Mouse (Mus musculus): Measurements from ENCODE around the gene Evx2. TPM values are rescaled to one million over a fixed set of nuclear protein-coding genes. Genes with fewer than 3 reads are reported as not detected.

Gene Evx2
- not detected in 2 replicates for polyA plus RNA-seq (2012; ENCODE audit: low replicate concordance)

GRCm38 (mm10) chr2:74659507-74660005 lies at the start of gene Evx2:
Gene Evx2 (minus strand): TSS chr2:74659557.

DNA sequence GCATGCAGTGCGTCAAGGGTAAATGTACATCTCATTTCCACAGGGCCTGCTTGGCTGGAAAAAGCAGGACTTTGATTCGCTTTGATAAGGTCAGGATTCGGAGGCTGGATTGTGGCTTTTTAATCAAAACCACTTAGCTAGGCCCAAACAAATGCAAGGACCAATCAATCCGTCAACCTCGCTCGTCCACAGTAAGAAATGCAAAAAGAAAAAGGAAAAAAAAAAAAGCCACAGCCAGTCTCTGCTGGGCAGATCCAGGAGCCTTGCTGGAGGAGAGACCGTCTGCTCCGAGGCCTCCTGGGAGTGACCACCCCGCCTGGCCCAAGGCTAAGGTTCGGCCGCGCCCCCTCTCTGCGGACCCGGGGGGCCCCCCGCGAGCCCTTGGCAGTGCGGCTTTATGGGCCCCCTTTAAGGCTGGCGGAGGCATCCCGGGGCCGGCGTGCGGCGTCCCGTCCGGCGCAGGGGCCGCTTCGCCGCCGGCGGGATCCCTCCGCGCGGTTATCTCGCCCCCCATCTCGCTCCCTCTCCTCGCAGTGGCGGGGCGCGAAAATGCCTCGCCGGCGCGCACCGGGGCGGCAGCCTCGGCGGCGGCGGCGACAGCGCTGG lies 45.1 kb upstream of the Evx2 start, which contains the start of gene Hoxd8:
Hoxd8 (plus strand) TSS at position 223 of the 606 bp plus-strand sequence.

GRCm38 (mm10) chr2:74697567-74698121 lies 38.3 kb upstream of the Evx2 start, which contains the start of gene Hoxd9:
Gene Hoxd9 (plus strand): TSS chr2:74697727.

GRCm38 (mm10) chr2:74691022-74691951 lies 31.9 kb upstream of the Evx2 start, which contains the start of gene Hoxd10:
Gene Hoxd10 (plus strand): TSS chr2:74691924.

DNA sequence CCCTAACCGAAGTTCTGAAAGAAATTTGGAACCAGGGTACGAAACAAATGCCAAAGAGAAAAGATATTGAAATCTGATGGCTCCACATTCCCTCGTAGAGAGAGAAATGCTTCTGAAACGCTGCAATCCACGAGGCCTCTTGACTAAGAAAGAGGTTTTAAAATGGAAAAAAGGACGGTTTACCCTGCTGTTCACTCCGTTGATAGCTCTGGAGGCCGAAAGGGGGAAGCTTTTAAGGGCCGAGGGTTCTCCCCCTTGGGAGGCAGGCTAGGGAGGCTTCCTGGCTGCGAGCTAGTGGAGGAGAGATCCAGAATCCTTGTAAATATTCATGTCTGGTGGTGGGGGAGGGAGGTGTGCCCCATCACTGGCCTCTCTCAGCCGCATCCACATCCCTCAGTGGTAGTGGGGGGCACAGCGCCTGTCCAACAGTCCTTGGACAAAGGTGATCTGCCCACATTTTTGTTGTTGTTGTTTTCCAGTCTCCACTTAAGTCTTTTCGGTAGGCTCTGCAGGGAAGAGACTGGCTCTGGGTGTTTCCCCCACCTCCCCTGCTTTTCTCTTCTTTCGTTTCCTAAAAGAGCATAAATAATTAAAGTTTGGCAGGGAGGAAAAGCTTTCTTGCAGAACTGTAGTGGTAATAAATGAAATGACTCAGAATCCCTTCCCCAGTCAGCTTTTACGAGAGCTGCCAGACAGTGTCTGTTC lies 19.7 kb upstream of the Evx2 start, which contains the start of gene Hoxd11:
Hoxd11 (plus strand) TSS at position 667 of the 705 bp plus-strand sequence.

DNA sequence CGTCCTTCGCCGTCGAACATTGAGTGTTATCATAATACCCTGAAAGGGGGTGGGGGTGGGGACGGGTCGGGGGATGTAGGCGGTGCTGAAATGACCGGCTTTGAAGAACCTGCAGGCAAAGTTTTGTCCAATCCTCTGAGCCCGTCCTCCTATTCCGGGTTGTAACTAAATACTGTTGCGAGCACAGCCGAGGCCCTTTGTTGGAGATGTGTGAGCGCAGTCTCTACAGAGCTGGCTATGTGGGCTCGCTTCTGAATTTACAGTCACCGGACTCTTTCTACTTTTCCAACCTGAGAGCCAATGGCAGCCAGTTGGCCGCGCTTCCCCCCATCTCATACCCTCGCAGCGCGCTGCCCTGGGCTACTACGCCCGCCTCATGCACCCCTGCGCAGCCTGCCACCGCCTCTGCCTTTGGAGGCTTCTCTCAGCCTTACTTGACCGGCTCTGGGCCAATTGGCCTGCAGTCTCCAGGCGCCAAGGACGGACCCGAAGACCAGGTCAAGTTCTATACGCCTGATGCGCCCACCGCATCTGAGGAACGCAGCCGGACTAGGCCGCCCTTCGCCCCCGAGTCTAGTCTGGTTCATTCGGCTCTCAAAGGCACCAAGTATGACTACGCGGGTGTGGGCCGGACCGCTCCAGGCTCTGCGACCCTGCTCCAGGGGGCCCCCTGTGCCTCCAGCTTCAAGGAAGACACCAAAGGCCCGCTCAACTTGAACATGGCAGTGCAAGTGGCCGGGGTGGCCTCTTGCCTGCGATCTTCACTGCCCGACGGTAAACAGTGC lies 15.7 kb upstream of the Evx2 start, which contains the start of gene Hoxd12:
Hoxd12 (plus strand) TSS at position 133 of the 785 bp plus-strand sequence.

GRCm38 (mm10) chr2:74667842-74668357 lies 8.5 kb upstream of the Evx2 start, which contains the start of gene Hoxd13:
Gene Hoxd13 (plus strand): TSS chr2:74668310.

Other genes starting within 250 kb of the Evx2 start
- 5.0 and 12.5 TPM in 2 replicates for gene Lnpk, start 80.1 kb downstream of the Evx2 start, polyA plus RNA-seq (2012; ENCODE audit: low replicate concordance)
- gene Hoxd13, start 8.8 kb upstream of the Evx2 start, polyA plus RNA-seq (2012; ENCODE audit: low replicate concordance), result not detected in 2 replicates
- not detected in 2 replicates for gene Hoxd12, start 15.5 kb upstream of the Evx2 start, polyA plus RNA-seq (2012; ENCODE audit: low replicate concordance)
- not detected in 2 replicates for gene Hoxd11, start 20.0 kb upstream of the Evx2 start, polyA plus RNA-seq (2012; ENCODE audit: low replicate concordance)
- not detected in 2 replicates for gene Hoxd10, start 32.4 kb upstream of the Evx2 start, polyA plus RNA-seq (2012; ENCODE audit: low replicate concordance)
- not detected in 2 replicates for gene Hoxd9, start 38.2 kb upstream of the Evx2 start, polyA plus RNA-seq (2012; ENCODE audit: low replicate concordance)
- 0.04 TPM in 1 of 2 replicates, not detected in the other for gene Hoxd8, start 45.1 kb upstream of the Evx2 start, polyA plus RNA-seq (2012; ENCODE audit: low replicate concordance)
- not detected in 2 replicates for gene Hoxd3, start 52.4 kb upstream of the Evx2 start, polyA plus RNA-seq (2012; ENCODE audit: low replicate concordance)
- gene Hoxd4, start 52.4 kb upstream of the Evx2 start, polyA plus RNA-seq (2012; ENCODE audit: low replicate concordance), result 0.47 TPM in 1 of 2 replicates, not detected in the other
- 0.03 TPM in 1 of 2 replicates, not detected in the other for gene Gm28230, start 67.2 kb upstream of the Evx2 start, polyA plus RNA-seq (2012; ENCODE audit: low replicate concordance)
- gene Hoxd1, start 103.4 kb upstream of the Evx2 start, polyA plus RNA-seq (2012; ENCODE audit: low replicate concordance), result not detected in 2 replicates
- gene Mtx2, start 166.2 kb upstream of the Evx2 start, polyA plus RNA-seq (2012; ENCODE audit: low replicate concordance), result 21.6 and 35.3 TPM in 2 replicates

Measured in hematopoietic multipotent progenitor cell, adult 10-12 weeks (in vitro differentiated cells).